Mouse (Mus musculus) bone marrow macrophage, adult 2 months (primary cell): ENCODE results near the gene Gm13305.
"Not testable (repeated sequence)": the region's sequence is repeated elsewhere in the genome, so short reads cannot be mapped to it uniquely, and the experiment has no call there.

Source experiments
- CTCF ChIP-seq: IDR thresholded peaks from 2 replicates; pipeline ENCODE4 v1.5.1; 2012; ENCODE audit warnings: low read depth, mild to moderate bottlenecking, low read length, moderate library complexity
- POLR2A ChIP-seq: IDR thresholded peaks from 2 replicates; pipeline ENCODE4 v1.6.1; 2012; ENCODE audit warnings: mild to moderate bottlenecking, low read depth, low read length, borderline replicate concordance

- not testable (repeated sequence) for TF ChIP-seq POLR2A, CTCF
These were observed 53.9 kb downstream of the Gm13305 start, which contains the start of gene Gm13304 for GRCm38 (mm10) chr4:42114517-42114916.
